Mouse (Mus musculus) MN1 (cell line): ENCODE measurements around the gene Gm20716.
A peak's percentile ranks its signal among the peaks of the same experiment; 100 is the strongest.

Source experiments
- DNase-seq: peaks from one replicate; pipeline ENCODE4 v3.0.0-alpha.2; 2016; ENCODE audit warnings: low spot score

Gm20716 gene

DNA sequence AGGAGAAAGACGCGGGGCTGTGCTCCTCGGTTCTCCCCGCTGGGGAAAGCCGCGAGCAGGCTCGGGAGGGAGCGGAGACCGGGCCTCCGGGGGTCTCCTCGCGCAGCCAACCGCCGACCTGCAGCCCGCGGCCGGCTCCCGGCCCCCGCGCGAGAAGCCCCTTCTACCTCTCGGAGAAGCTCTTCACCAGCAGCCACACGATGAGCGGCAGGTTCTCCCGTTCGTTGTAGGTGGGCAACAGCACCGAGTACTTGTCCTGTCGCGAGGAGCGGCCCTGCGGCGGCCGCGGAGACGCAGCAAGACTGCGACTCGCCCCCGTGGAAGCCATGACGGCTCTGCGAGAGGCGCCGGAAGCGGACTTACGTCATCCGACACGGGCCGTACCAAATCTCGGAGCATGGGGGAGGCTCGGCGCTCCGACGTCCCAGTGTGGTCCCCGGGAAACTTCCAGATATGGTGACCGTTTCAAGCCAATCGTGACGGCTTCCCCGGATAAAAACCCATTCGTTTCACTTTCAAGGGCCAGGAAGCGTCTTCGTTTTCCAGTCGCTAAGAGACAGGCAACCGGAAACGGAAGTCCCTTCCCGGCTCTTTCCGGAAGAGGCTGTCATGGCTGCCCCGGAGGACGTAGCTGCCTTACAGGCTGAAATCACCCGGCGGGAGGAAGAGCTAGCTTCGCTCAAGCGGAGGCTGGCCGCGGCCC, at the start of gene Gm20716, which contains the start of the genes Dpm1 and Mocs3:
Gm20716 (minus strand) TSS at position 339 of the 703 bp plus-strand sequence.
Dpm1 (minus strand) TSS at position 566 of the 703 bp plus-strand sequence.
Mocs3 (plus strand) TSS at position 597 of the 703 bp plus-strand sequence.
- DNase-seq: peak; percentile 88

DNA sequence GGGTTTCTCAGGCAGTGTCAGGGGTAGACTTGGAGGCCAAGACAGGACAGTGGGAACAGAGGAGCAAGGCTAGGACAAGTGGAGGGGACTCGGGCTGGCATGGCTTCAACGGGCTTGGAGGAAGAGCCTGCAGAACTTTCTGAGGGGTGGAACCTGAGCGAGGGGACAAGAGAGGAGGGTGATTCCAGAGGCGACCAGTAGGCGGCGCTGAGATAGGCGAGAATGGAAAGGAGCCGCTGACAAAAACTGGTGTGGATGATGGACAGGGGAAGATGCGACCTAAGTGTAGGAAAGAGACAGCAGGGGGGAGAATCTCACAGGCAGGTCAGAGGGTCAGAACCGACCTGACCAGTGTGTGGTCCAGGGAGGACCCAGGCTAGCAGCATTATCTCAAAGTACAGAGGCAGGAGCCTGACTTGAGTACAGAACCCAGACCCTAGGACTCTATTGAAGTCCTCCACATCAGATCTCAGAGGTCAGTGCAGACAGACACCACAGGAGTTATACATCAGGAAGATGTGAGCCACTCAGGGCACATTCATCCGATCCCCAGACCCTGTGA, 44.3 kb upstream of the Gm20716 start:
- DNase-seq: peak; percentile 20

DNA sequence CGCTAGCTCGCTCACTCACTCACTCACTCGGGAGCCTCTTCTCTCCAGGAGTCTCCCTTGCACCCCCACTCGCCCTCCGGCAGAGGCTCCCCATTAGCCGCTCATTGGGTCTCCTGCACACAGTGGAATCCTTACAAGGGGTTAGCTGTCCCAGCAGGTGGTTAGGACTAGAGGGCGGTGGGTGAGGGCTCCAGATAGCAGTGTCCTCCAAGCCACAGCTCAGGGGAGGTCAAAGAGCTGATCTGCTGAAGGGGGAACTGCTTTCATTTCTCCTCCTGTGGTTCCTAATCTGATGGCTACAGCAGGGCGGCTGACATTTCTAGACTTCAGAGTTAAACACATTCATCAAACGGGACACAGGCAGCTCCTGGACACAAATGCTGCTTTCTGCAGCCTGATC, 43.2 kb upstream of the Gm20716 start:
- DNase-seq: no peak

DNA sequence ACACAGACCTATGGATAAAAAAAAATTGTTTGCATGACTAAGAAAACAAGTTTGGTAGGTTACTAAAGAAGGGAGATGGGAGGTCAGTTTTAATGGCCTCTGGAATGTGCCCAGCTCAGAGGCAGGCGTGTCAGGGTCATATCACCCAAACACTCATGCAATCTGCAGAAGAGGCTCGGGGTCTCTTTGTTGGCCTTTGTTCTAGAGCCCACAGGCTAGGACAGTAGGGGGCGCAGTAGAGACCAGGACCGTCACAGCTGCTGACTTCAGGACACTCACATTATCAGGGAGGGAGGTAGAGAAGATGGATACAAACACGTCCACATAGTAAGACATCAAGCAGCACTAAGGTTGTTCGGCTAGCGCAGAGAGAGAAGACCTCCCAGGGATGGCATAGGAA, 37.9 kb upstream of the Gm20716 start:
- no peak for DNase-seq

DNA sequence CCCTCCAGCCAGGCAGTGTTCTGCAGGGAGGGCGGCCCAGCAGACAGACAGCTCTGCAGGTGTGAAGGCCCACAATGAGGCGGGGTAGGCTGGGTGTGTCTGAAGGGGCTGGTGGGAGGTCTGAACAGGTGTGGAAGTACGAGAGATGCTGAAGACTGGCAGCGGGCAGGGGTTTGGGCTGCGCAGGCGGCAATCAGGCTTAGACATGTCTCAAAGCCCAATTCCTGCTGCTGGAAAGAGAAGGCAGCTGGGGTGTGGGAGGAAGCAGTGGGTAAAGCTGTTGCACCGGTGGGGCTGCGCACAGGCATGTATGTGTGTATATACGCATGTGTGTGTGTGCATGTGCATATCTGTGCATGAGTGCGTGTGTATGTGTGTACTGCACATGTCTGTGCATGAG, 30.7 kb upstream of the Gm20716 start:
- no peak for DNase-seq

DNA sequence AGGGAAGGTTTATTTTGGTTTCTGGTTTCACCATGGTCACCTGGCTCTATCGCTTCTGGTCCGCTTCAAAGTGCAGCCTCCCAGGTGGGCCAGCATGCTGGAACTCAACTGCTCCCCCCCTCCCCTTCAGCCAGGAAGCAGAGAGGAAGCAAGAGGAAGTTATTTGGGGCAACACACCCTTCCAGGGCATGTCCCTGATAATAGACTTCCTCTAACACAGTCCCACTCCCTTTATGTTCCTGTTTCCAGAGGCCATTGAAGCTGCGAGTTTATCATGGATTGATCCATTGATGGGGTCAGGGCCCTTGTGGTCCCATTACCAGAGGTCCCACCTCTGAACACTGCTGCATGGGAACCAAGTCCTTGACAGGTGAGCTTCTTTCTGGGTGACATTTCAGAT, 30.0 kb upstream of the Gm20716 start:
- no peak for DNase-seq

DNA sequence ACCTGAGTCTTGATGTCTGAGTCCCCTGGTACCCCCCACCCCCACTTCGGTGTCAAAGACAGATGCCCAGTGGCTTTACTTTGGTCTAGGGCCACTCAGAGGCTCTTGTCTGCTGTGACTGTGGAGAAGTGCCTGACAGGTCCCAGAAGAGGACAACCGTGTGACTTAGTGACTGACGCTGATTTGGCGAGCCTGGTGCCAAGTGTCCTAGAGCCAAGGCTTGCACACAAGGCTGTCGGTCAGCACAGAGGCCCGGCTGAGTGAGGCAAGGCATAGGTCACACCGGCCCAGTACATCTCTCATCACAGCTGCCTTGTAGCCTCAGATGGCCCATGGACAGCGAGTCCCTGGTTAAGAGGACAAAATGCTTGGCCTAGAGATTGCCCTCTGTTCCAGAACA, 28.9 kb upstream of the Gm20716 start:
- no peak for DNase-seq

DNA sequence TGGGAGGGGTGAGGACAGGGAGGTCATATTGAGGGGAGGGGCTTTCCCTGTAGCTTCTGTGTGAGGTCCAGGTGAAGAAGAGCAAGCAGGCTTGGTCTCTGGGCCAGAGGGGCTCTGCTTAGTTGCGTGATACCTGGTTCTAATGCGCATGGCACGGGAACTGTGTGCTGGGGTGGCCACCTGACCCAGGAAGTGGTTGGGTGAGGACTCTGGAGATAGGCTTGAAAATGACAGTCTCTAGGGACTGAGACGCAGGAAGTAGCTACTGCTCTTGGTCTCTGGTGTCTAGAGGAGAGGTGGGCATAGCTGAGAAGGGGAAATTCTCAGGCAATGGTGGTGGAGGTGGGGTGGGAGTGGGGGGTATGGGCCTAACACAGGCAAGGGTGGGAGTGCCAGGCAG, 27.0 kb upstream of the Gm20716 start:
- no peak for DNase-seq

DNA sequence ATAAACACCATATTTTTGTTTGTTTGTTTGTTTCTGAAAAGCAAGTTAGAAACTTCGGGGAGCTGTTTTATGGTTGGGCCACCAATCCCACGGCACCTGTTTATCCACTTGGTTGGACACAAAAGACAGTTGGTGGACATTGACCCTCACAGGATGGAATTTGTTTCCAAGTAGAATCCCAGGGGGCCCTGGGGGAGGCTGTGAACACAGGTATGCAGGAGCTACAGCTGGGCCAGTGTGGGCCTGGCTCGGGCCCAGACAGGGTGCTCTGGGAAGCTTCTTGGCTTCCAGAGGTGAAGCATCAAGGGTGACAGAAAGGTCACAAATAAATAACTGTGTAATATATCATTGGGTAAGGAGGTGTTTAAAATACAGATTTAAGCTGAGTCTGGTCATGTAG, 26.3 kb upstream of the Gm20716 start:
- no peak for DNase-seq

DNA sequence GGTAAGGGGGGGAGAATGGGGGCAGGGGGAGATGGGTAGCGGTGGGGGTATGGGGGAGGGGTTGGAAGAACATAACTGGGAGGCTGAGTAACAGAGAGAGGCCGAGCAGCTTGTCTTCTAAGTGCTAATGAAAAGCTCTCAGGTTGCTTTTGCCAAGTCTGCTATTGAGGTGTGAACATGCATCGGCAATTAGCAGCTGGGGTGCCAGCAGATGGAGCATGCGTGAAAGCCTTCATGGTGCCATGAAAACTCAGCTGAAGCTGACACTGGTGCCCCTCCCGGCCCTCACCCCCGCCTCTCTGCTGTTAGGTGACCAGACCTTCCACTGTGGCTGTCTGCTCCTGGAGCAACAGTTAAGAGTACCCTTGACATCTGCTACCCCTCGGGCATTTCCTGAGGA, 23.7 kb upstream of the Gm20716 start:
- DNase-seq: no peak

DNA sequence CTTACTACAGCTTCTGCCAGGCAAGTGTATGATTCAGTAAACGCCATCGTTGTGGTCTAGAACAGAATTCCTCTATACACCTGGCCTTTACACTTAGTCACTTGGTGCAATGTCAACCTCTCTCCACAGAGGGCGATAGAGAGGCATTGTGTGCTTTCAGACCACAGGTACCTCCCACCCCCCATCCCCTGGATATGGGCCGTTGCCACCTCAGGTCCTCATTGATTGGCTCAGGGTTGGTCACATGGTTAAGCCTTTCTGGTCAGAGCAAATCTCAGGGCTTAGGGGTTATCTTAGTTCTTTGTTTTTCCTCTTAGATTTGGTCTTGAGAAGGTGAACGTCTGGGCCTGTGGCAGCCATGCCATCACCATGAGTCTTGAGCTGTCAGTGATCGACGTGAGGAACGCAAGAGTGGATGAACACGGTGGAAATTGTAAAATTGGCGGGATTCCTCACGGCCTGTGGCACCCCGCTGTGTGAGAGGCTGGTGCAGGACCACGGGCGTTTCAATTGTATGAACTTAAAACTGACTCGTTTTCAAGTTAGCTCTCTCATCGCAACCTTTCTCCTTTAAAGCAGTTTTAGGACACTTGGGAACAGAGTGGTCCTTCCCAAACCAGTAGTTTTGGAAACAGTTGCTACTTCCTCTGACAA, 22.6 kb upstream of the Gm20716 start:
- no peak for DNase-seq

DNA sequence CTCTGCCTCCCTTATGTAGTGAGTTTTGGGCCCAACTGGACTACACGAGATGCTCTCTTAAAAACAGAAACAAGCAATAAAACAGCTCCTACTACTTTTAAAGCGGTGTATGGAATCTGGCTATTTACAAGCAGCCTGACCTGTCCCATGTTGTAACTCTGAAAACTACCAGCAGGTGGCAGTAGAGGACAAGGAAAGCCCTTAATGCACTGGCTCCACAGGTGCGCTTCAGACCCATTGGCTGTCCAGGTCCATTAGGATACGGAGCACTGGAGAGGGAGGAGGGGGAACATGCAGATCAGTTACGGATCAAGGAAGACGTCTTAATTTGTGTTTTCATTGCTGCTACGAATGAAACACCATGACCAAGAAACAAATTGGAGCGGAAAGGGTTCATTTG, 20.1 kb upstream of the Gm20716 start:
- DNase-seq: peak; percentile 81

DNA sequence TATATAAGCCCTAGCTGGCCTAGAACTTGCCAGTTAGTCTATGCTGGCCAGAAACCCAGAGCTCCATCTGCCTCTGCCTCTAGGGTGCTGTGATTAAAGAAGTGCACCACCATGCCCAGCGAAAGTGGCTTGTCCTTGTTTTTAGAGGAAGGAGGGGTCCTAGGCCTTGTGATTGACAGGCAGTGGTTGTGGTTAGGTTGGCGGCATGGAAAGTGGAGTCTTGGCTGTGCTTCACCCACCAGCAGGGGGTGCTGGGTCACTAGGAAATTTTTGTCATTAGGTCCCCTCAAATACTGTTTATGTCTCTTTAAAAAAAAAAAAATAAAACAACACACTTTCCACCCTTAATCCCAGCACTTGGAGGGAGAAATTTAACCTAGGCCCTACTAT, 18.7 kb upstream of the Gm20716 start:
- no peak for DNase-seq

DNA sequence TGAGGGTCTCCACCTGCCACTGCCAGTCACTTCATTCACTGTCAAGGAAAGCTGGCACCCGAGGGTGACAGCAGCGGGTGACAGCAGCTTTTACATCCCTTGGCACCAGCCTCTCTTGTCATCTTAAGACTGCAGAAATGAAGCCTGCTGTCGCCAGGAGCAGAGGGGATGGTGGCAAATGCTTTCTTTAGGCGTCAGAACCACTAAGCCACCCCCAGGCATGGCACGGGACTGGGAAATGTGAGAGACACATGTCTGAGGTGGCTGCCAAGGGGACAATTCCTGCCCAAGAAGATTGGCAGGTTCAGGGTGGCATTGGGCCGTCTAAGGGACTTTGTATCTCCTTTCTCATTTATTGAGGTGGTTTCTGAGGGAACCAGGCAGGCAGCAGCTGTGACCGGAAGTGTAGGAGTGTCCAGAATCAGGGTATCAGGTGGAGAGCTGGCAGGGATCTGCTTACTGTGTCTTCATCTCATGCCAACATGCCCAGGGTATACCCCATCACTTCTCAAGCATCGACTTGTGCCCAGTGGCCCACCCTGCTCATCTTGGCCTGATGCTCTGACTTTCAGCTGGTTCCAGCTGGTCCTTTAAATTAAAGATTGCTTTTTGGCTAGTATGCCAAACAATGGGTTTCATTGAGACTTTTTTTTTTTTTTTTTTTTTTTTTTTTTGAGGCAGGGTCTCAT, 18.1 kb upstream of the Gm20716 start:
- DNase-seq: no peak

DNA sequence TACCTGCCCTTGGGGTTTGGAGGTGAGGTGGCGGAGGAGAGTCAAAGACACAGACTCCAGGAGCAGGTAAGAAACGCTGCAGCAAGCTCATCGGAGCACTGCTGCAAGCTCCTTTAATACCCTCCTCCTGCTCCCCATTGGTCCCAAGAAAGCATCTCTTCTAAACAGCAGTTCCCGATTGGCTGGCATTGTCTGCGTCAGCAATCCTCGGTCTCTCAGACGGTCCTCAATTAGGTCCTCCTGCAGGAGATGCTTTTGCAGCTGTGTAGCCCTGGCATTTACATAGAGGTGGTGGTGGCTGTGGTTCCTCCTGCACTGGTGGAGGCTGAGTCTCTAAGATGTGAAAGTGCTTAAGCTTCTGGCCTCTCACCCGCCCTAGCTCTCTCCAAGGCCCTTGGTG, 15.4 kb upstream of the Gm20716 start:
- DNase-seq: no peak

DNA sequence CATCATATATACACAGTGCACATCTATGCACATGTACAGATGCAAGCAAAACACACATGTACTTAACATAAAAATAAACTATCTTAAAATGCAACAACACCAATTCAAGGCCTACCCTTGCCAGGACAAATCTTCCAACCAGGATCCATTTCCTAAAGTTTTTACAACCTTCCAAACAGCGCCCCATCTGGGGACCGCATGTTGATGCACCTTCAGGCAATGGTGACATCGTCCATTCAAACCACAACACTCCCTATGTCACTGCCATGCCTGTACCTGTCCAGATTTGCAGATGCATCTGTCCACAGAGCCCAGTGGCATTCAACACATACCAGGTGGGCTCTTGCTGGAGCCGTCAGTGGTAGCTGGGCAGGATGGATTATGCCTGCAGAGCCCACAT, 13.1 kb upstream of the Gm20716 start:
- no peak for DNase-seq

DNA sequence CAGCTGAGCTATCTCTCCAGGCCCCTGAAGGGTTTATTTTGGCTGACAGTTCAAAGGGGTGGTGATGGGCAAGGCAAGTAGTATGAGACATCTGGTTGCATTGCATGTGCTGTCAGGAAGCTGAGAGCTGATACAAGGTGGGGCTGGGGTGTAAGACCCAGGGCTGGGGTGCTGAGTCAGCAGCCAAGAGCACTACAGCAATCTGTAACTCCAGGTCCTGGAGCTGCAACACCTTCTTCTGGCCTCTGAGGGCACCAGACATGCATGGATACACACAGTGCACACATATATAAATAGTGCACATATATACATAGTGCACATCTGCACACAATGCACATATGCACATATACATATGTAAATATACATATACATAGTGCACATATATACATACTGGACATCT, 12.7 kb upstream of the Gm20716 start:
- DNase-seq: no peak

DNA sequence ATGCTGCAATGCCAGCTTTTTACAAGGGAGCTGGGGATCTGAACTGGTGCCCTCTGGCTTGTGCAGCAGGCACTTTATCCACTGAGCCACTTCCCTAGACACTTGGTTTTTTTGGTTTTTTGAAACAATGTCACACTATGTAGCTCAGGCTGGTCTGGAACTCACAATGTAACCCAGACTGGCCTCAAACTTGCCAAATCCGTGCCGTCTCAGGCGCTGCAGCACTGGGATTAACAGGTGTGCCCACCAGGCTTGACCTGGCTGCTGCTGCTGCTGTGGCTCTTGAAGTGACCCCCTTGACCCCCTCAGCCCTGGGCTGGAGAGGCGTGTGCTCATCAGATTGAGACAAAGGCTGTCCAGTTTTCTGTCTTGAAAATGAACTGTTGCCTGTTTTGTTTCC, 8.2 kb upstream of the Gm20716 start:
- no peak for DNase-seq

DNA sequence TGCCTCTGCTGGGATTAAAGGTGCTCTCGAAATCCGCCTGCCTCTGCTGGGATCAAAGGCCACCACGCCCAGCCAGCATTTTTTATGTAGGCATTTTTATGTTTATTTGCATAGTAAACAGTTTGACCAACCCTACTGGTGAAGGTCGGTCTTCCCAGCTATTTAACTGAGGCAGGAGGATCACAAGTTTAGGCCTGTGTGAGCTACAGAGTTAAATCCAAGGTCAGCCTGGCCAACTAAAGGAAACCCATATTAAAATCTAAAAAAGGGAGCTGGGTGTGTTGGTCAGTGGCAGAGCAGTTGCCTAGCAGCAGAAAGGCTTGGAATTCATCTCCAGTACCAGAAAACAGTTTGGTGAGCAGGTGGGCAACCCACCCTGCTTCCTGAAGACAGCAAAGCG, 3.1 kb upstream of the Gm20716 start:
- DNase-seq: no peak

DNA sequence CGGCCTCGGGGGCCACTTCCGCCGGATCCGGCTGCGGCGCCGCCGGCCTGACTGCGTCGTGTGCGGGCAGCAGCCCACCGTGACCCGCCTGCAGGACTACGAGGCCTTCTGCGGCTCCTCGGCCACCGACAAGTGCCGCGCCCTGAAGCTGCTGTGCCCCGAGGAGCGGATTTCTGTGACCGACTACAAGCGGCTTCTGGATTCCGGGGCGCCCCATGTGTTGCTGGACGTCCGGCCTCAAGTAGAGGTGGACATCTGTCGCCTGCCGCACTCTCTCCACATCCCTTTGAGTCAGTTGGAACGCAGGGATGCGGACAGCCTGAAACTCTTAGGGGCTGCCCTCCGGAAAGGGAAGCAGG, 1.3 kb upstream of the Gm20716 start:
- DNase-seq: no peak

DNA sequence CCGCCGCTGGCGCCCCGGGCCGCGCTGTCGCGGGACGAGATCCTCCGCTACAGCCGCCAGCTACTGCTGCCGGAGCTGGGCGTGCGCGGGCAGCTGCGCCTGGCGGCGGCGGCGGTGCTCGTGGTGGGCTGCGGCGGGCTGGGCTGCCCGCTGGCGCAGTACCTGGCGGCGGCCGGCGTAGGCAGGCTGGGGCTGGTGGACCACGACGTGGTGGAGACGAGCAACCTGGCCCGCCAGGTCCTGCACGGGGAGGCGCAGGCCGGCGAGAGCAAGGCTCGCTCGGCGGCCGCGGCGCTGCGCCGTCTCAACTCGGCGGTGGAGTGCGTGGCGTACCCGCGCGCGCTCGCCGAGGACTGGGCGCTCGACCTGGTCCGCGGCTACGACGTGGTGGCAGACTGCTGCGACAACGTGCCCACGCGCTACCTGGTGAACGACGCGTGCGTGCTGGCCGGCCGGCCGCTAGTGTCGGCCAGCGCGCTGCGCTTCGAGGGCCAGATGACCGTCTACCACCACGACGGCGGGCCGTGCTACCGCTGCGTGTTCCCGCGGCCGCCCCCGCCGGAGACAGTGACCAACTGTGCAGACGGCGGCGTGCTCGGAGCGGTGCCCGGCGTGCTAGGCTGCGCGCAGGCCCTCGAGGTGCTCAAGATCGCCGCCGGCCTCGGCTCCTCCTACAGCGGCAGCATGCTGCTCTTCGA, 758 bp upstream of the Gm20716 start:
- no peak for DNase-seq
